In genomic region chr2:27084963-27085362, GRCm38 (mm10) we compare ENCODE assay signal across 23 mouse cellular contexts. TPM values are rescaled to one million over a fixed set of nuclear protein-coding genes. Genes with fewer than 3 reads are reported as not detected.
DNase-seq lines count a peak whose midpoint lies in the region; ATAC-seq and TF ChIP-seq lines count a peak whose summit lies in the region.
"Had no signal": no experiment of that assay in that cellular context is flagged by ENCODE, and none has a peak within 500 bp of the region (broad histone marks: within the 10 kb centered on the region; RNA-seq: fewer than 3 reads in every experiment).

No protein-coding gene starts in this region.

- no peaks in the 10 kb centered on the region; the same call in 1 of the 2 replicates for H3K27me3 ChIP-seq in kidney, embryonic 14.5 days (ENCODE audit: control insufficient read depth, insufficient read depth, low read length)
- H3K27me3 ChIP-seq in megakaryocyte, embryonic 14.5 days (replicated peaks): peaks cover 79% of the 10 kb centered on the region
- no peaks in the 10 kb centered on the region for H3K27me3 ChIP-seq in intestine, postnatal 0 days (replicated peaks; ENCODE audit: control insufficient read depth, insufficient read depth, low read length)
- H3K27me3 ChIP-seq: embryonic facial prominence, embryonic 13.5 days; liver, embryonic 15.5 days had no signal

- no peak overlapping the region for H3K27ac ChIP-seq in kidney, embryonic 14.5 days (ENCODE audit: low read depth, low read length)
- no peak overlapping the region for H3K27ac ChIP-seq in intestine, postnatal 0 days (ENCODE audit: low read depth, low read length)
- H3K27ac ChIP-seq: embryonic facial prominence, embryonic 13.5 days; gastrocnemius, adult 2 months; hindbrain, embryonic 10.5 days; kidney, postnatal 0 days; layer of hippocampus, adult 2 months; liver, embryonic 15.5 days; midbrain, embryonic 10.5 days had no signal

- no peaks in the 10 kb centered on the region for H3K9me3 ChIP-seq in kidney, embryonic 14.5 days (ENCODE audit: control insufficient read depth, low read length)
- no peaks in the 10 kb centered on the region for H3K9me3 ChIP-seq in megakaryocyte, embryonic 14.5 days
- H3K9me3 ChIP-seq in intestine, postnatal 0 days (ENCODE audit: control insufficient read depth): no peaks in the 10 kb centered on the region
- H3K9me3 ChIP-seq: embryonic facial prominence, embryonic 13.5 days; hindbrain, embryonic 10.5 days; liver, embryonic 15.5 days; midbrain, embryonic 10.5 days had no signal

- H3K4me2 ChIP-seq in kidney, embryonic 14.5 days (replicated peaks; ENCODE audit: low read depth, low read length): no peak overlapping the region
- H3K4me2 ChIP-seq in intestine, postnatal 0 days (replicated peaks; ENCODE audit: low read depth): no peak overlapping the region
- H3K4me2 ChIP-seq: embryonic facial prominence, embryonic 13.5 days; liver, embryonic 15.5 days had no signal

- H3K36me3 ChIP-seq in kidney, embryonic 14.5 days (ENCODE audit: control insufficient read depth, insufficient read depth, low read length): no peaks in the 10 kb centered on the region
- no peaks in the 10 kb centered on the region for H3K36me3 ChIP-seq in megakaryocyte, embryonic 14.5 days (replicated peaks; ENCODE audit: low read length)
- H3K36me3 ChIP-seq in intestine, postnatal 0 days (ENCODE audit: control insufficient read depth, insufficient read depth): no peaks in the 10 kb centered on the region
- H3K36me3 ChIP-seq: embryonic facial prominence, embryonic 13.5 days; hindbrain, embryonic 10.5 days; liver, embryonic 15.5 days; midbrain, embryonic 10.5 days had no signal

- no peak for DNase-seq in kidney, adult 18-20 months
- peak; percentile 72 for DNase-seq in thymus, postnatal 0 days (ENCODE audit: low spot score)
- DNase-seq in right cerebral cortex, postnatal 10 days (ENCODE audit: low spot score in 2 of 2): no peak
- DNase-seq: adrenal gland, postnatal 25 days; cerebellum, adult 2 months; forebrain, postnatal 0 days; gastrocnemius, adult 2 months; heart, adult 11 months; left cerebral cortex, postnatal 4 days; right cerebral cortex, postnatal 4 days had no signal

- H3K4me3 ChIP-seq in kidney, embryonic 14.5 days (ENCODE audit: low read length): no peak overlapping the region
- H3K4me3 ChIP-seq in megakaryocyte, embryonic 14.5 days (replicated peaks): peak overlapping the region; percentile 19
- H3K4me3 ChIP-seq in intestine, postnatal 0 days (ENCODE audit: low read depth, low read length): no peak overlapping the region
- H3K4me3 ChIP-seq: embryonic facial prominence, embryonic 13.5 days; gastrocnemius, adult 2 months; hindbrain, embryonic 10.5 days; layer of hippocampus, adult 2 months; liver, embryonic 15.5 days; midbrain, embryonic 10.5 days had no signal

- TF ChIP-seq CTCF in intestine, postnatal 0 days (IDR thresholded peaks at IDR 0.05; ENCODE audit: low read depth): no peak

- H3K9ac ChIP-seq in kidney, embryonic 14.5 days (ENCODE audit: low read depth, low read length): no peak overlapping the region
- no peak overlapping the region for H3K9ac ChIP-seq in intestine, postnatal 0 days (ENCODE audit: low read depth, low read length)
- H3K9ac ChIP-seq: forebrain, postnatal 0 days; liver, embryonic 15.5 days had no signal

- peaks cover 24% of the 10 kb centered on the region; the same call in 1 of the 2 replicates for H3K4me1 ChIP-seq in kidney, embryonic 14.5 days (ENCODE audit: control insufficient read depth, insufficient read depth, low read length)
- H3K4me1 ChIP-seq in megakaryocyte, embryonic 14.5 days: peaks cover 33% of the 10 kb centered on the region
- H3K4me1 ChIP-seq in intestine, postnatal 0 days (replicated peaks; ENCODE audit: control insufficient read depth, insufficient read depth, low read length): no peaks in the 10 kb centered on the region
- H3K4me1 ChIP-seq: liver, embryonic 15.5 days had no signal

- WGBS in kidney, embryonic 14.5 days: 21% methylated on average over 8 of the region's 8 CpGs
- 37% methylated on average over 8 of the region's 8 CpGs for WGBS in intestine, postnatal 0 days

- ATAC-seq in kidney, embryonic 14.5 days (ENCODE audit: low FRiP score, low TSS enrichment): 0 out of 2 replicates have a peak, but pooled peaks have one; percentile 65
- no peak for ATAC-seq in megakaryocyte, adult 5-6 weeks (ENCODE audit: poor library complexity, severe bottlenecking)
- no peak for ATAC-seq in intestine, postnatal 0 days
- ATAC-seq: forebrain, postnatal 0 days; Patski had no signal

RNA-seq across cellular contexts. Expression of gene Adamtsl2, which starts 5.8 kb away (rescaled TPM):
- 0.51 and 0.65 TPM in 2 replicates for polyA plus RNA-seq in kidney, embryonic 14.5 days (2014; fragmentation: Nextera tagmentation; extraction: Ambion mirVana)
- polyA plus RNA-seq in megakaryocyte, embryonic 14.5 days (2012; ENCODE audit: insufficient read depth, low replicate concordance): not detected in 2 replicates
- total RNA-seq in megakaryocyte, adult 5-6 weeks (2015): not detected in 2 replicates
- total RNA-seq in megakaryocyte, adult 5-6 weeks (2017): not detected in 2 replicates
- 2.0 and 2.1 TPM in 2 replicates for polyA plus RNA-seq in thymus, postnatal 0 days (2015; fragmentation: Nextera tagmentation; extraction: Ambion mirVana)
- 1.0 and 1.3 TPM in 2 replicates for polyA plus RNA-seq in intestine, postnatal 0 days (2015; fragmentation: Nextera tagmentation; extraction: Ambion mirVana)
- total RNA-seq: common myeloid progenitor, adult 5-6 weeks had no signal

RNA-seq across cellular contexts. Expression of gene Mymk, which starts 13.0 kb away (rescaled TPM):
- 0.54 TPM in 1 of 2 replicates, not detected in the other for polyA plus RNA-seq in kidney, embryonic 14.5 days (2014; fragmentation: Nextera tagmentation; extraction: Ambion mirVana)
- polyA plus RNA-seq in megakaryocyte, embryonic 14.5 days (2012; ENCODE audit: insufficient read depth, low replicate concordance): not detected in 2 replicates
- not detected in 2 replicates for total RNA-seq in megakaryocyte, adult 5-6 weeks (2015)
- not detected in 2 replicates for total RNA-seq in megakaryocyte, adult 5-6 weeks (2017)
- polyA plus RNA-seq in thymus, postnatal 0 days (2015; fragmentation: Nextera tagmentation; extraction: Ambion mirVana): 1.1 and 1.3 TPM in 2 replicates
- polyA plus RNA-seq in intestine, postnatal 0 days (2015; fragmentation: Nextera tagmentation; extraction: Ambion mirVana): not detected in 2 replicates
- total RNA-seq: adrenal gland, postnatal 25 days; common myeloid progenitor, adult 5-6 weeks; forebrain, postnatal 0 days had no signal
- polyA plus RNA-seq: kidney, postnatal 0 days; midbrain, embryonic 10.5 days; testis, adult 2 months had no signal

RNA-seq across cellular contexts. Expression of gene Slc2a6, which starts 57.2 kb away (rescaled TPM):
- 0.37 and 0.64 TPM in 2 replicates for polyA plus RNA-seq in kidney, embryonic 14.5 days (2014; fragmentation: Nextera tagmentation; extraction: Ambion mirVana)
- polyA plus RNA-seq in megakaryocyte, embryonic 14.5 days (2012; ENCODE audit: insufficient read depth, low replicate concordance): 7.2 and 15.1 TPM in 2 replicates
- total RNA-seq in megakaryocyte, adult 5-6 weeks (2015): 23.0 and 23.3 TPM in 2 replicates
- total RNA-seq in megakaryocyte, adult 5-6 weeks (2017): 39.1 and 40.0 TPM in 2 replicates
- polyA plus RNA-seq in thymus, postnatal 0 days (2015; fragmentation: Nextera tagmentation; extraction: Ambion mirVana): 2.6 and 3.1 TPM in 2 replicates
- 0.59 and 0.93 TPM in 2 replicates for polyA plus RNA-seq in intestine, postnatal 0 days (2015; fragmentation: Nextera tagmentation; extraction: Ambion mirVana)
- total RNA-seq: gastrocnemius, adult 2 months had no signal

RNA-seq across cellular contexts. Expression of gene Fam163b, which starts 57.3 kb away (rescaled TPM):
- not detected in 2 replicates for polyA plus RNA-seq in kidney, embryonic 14.5 days (2014; fragmentation: Nextera tagmentation; extraction: Ambion mirVana)
- not detected in 2 replicates for polyA plus RNA-seq in megakaryocyte, embryonic 14.5 days (2012; ENCODE audit: insufficient read depth, low replicate concordance)
- not detected in 2 replicates for total RNA-seq in megakaryocyte, adult 5-6 weeks (2015)
- not detected in 2 replicates for total RNA-seq in megakaryocyte, adult 5-6 weeks (2017)
- polyA plus RNA-seq in thymus, postnatal 0 days (2015; fragmentation: Nextera tagmentation; extraction: Ambion mirVana): 1.2 and 1.4 TPM in 2 replicates
- 0.10 TPM in 2 replicates for polyA plus RNA-seq in intestine, postnatal 0 days (2015; fragmentation: Nextera tagmentation; extraction: Ambion mirVana)
- total RNA-seq: common myeloid progenitor, adult 5-6 weeks; gastrocnemius, adult 2 months had no signal
- polyA plus RNA-seq: kidney, postnatal 0 days; liver, embryonic 15.5 days; Patski had no signal
